Mouse (Mus musculus) embryonic facial prominence, embryonic 15.5 days (tissue): ENCODE results near the gene Zbtb16. TPM values are rescaled to one million over a fixed set of nuclear protein-coding genes. Genes with fewer than 3 reads are reported as not detected.

ENCODE experiments used
- ATAC-seq: fragments of 200-750 bp; cut with Nextera tagmentation; 2 replicates; pipeline ENCODE4 v1.8.0; 2017; ENCODE audit warnings: low read depth, moderate TSS enrichment; ENCODE audit not compliant: insufficient number of reproducible peaks, low FRiP score, low TSS enrichment
- H3K27ac ChIP-seq: fragments of 300-500 bp; sonication (generic); replicated peaks from 2 replicates; pipeline ENCODE4 v1.5.1; 2015; ENCODE audit warnings: mild to moderate bottlenecking, inconsistent platforms
- H3K27me3 ChIP-seq: fragments of 300-500 bp; sonication (generic); 2 replicates; pipeline ENCODE4 v1.6.1; 2015; ENCODE audit warnings: inconsistent platforms
- H3K36me3 ChIP-seq: fragments of 300-500 bp; sonication (generic); 2 replicates; pipeline ENCODE4 v1.6.1; 2015; ENCODE audit warnings: mild to moderate bottlenecking, inconsistent platforms
- H3K4me1 ChIP-seq: fragments of 300-500 bp; sonication (generic); 2 replicates; pipeline ENCODE4 v1.6.1; 2015; ENCODE audit warnings: inconsistent platforms
- H3K4me2 ChIP-seq: fragments of 300-500 bp; sonication (generic); replicated peaks from 2 replicates; pipeline ENCODE4 v1.6.1; 2015; ENCODE audit warnings: mild to moderate bottlenecking, inconsistent platforms
- H3K4me3 ChIP-seq: fragments of 300-500 bp; sonication (generic); replicated peaks from 2 replicates; pipeline ENCODE4 v1.5.1; 2015; ENCODE audit warnings: mild to moderate bottlenecking, inconsistent platforms
- H3K9ac ChIP-seq: fragments of 300-500 bp; sonication (generic); 2 replicates; pipeline ENCODE4 v1.6.1; 2015; ENCODE audit warnings: inconsistent platforms
- H3K9me3 ChIP-seq: fragments of 300-500 bp; sonication (generic); replicated peaks from 2 replicates; pipeline ENCODE4 v1.6.1; 2016; ENCODE audit warnings: inconsistent platforms
- WGBS: fragments of 180-500 bp; shearing (Covaris S2); methylation state at CpG from one replicate; pipeline ENCODE4 v1.1.7; 2015; 5-methylcytosine and 5-hydroxymethylcytosine counted together
- polyA plus RNA-seq: library from polyadenylated mRNA; unstranded; fragments of >200 nt; fragmentation: Nextera tagmentation; extraction: Ambion mirVana; gene quantifications from 2 replicates; pipeline ENCODE4 v1.2.1, GENCODE M21; 2015

Gene Zbtb16
- polyA plus RNA-seq, 1 experiment from 2014 or later = 10.0 TPM

DNA sequence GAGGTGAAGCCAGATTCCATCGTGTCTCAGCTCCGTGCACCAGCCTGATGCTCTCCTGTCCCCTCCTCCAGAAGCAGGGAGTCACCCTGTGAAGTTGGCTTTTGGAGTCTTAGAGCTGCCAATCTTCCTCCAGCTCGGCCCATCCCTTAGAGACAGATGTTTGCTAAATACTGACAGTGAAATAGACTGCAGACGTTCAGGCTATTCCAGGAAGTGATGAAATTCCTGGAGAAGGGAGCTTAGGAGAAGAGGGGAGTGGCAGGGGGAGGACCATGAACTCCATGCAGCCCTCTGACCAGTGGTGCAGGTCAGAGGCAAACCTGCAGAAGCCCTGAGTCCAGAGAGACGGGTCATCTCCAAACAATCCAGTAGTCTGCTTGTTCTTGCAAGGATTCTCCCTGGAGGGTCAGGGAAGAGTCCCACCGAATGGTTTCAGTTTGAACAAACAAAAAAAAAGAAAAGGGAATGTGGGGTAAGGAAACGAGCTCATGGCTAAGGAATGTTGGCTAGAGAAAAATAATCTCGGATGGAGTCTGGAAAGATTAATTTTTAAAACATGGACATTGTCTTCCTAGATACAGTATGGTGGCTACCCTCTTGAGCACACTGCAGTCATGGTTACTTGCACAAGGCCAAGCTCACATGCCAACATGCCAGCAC is 231.0 kb downstream of the Zbtb16 start, which contains the start of gene Nnmt:
Nnmt (minus strand) TSS at position 215 of the 660 bp plus-strand sequence.
- H3K9me3 ChIP-seq = no peaks in the 10 kb centered on the region
- no peaks in the 10 kb centered on the region for H3K36me3 ChIP-seq
- no peak within 1 kb of the TSS for H3K9ac ChIP-seq
- WGBS = 20% methylated on average over 8 of the region's 8 CpGs
- no peaks in the 10 kb centered on the region for H3K27me3 ChIP-seq
- ATAC-seq = peak; percentile 39; the same call in 1 of the 2 replicates
- peak within 1 kb of the TSS; percentile 22; the same call in 1 of the 2 replicates for H3K4me2 ChIP-seq
- H3K27ac ChIP-seq = no peak within 1 kb of the TSS; the same call in 1 of the 2 replicates
- peaks cover 5% of the 10 kb centered on the region; the same call in 1 of the 2 replicates for H3K4me1 ChIP-seq
- H3K4me3 ChIP-seq = no peak within 1 kb of the TSS

Other genes with a start within 250 kb of the Zbtb16 start
- gene Nnmt, start 231.1 kb downstream of the Zbtb16 start, polyA plus RNA-seq = 13.3 and 19.4 TPM in 2 replicates
- 1.4 and 1.9 TPM in 2 replicates for gene Htr3a, start 74.9 kb upstream of the Zbtb16 start, polyA plus RNA-seq
- 0.11 and 0.25 TPM in 2 replicates for gene Htr3b, start 128.8 kb upstream of the Zbtb16 start, polyA plus RNA-seq
- 29.7 and 33.0 TPM in 2 replicates for gene Usp28, start 149.2 kb upstream of the Zbtb16 start, polyA plus RNA-seq
- gene Zw10, start 219.4 kb upstream of the Zbtb16 start, polyA plus RNA-seq = 35.6 and 37.3 TPM in 2 replicates
- gene Tmprss5, start 245.0 kb upstream of the Zbtb16 start, polyA plus RNA-seq = 0.75 and 1.2 TPM in 2 replicates